In the genomic region with DNA sequence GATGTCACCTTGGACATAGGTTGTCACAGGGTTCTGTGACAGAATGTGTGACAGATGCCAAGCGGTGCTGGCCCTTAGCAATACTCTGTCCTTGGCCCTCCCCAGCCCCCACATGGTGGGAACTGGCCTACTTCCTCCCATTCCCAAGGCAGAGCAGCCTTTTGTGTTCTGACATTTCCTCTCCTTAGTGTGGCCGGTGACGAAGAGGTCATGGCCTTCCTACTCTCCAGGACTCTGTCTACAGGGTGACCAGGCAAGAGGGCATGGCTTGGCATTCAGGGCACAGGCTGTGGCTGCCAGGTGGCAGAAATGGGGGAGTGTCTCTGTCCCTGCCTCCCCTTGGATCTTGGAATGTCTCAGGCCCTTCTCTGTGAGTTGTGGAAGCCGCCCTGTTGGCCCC, we compare ENCODE assay signal across 12 mouse cellular contexts. TPM values are rescaled to one million over a fixed set of nuclear protein-coding genes. Genes with fewer than 3 reads are reported as not detected.
DNase-seq lines count a peak whose midpoint lies in the region; ATAC-seq and TF ChIP-seq lines count a peak whose summit lies in the region.
"Had no signal": no experiment of that assay in that cellular context is flagged by ENCODE, and none has a peak within 500 bp of the region (broad histone marks: within the 10 kb centered on the region; RNA-seq: fewer than 3 reads in every experiment).

No protein-coding gene starts in this region.

- DNase-seq in kidney, adult 2 months: peak; percentile 69
- no peak for DNase-seq in kidney, adult 9 months
- peak; percentile 49 for DNase-seq in adrenal gland, postnatal 25 days
- DNase-seq in embryonic facial prominence, embryonic 11.5 days (ENCODE audit: low spot score): no peak
- DNase-seq in yolk sac, embryonic 10.5 days (ENCODE audit: low spot score): no peak
- no peak for DNase-seq in right cerebral cortex, postnatal 14 days

- no peak overlapping the region for H3K9ac ChIP-seq in embryonic facial prominence, embryonic 11.5 days (replicated peaks; ENCODE audit: low read length)
- H3K9ac ChIP-seq in limb, embryonic 12.5 days (replicated peaks): peak overlapping the region; percentile 23; the same call in 1 of the 2 replicates
- H3K9ac ChIP-seq: forebrain, embryonic 12.5 days had no signal

- no peak for TF ChIP-seq CTCF in kidney, adult 2 months (conservative IDR thresholded peaks at IDR 0.05; ENCODE audit: insufficient read depth, insufficient read length, low read depth, low read length)

- no peak for TF ChIP-seq POLR2A in kidney, adult 2 months (IDR thresholded peaks at IDR 0.05; ENCODE audit: low read depth, low read length)

- H3K9me3 ChIP-seq in embryonic facial prominence, embryonic 11.5 days (replicated peaks; ENCODE audit: control insufficient read depth, low read length): no peaks in the 10 kb centered on the region
- H3K9me3 ChIP-seq in limb, embryonic 12.5 days: no peaks in the 10 kb centered on the region
- H3K9me3 ChIP-seq: forebrain, embryonic 12.5 days had no signal

- WGBS in kidney, adult 2 months: 77% methylated on average over 4 of the region's 4 CpGs
- 56% methylated on average over 4 of the region's 4 CpGs for WGBS in embryonic facial prominence, embryonic 11.5 days
- WGBS in limb, embryonic 12.5 days: 83% methylated on average over 4 of the region's 4 CpGs

- no peak overlapping the region for H3K4me3 ChIP-seq in kidney, adult 2 months (ENCODE audit: insufficient read depth, low read depth, low read length)
- H3K4me3 ChIP-seq in embryonic facial prominence, embryonic 11.5 days (ENCODE audit: low read depth, low read length): no peak overlapping the region
- no peak overlapping the region for H3K4me3 ChIP-seq in limb, embryonic 12.5 days (replicated peaks)
- H3K4me3 ChIP-seq: forebrain, embryonic 12.5 days had no signal

- no peaks in the 10 kb centered on the region for H3K36me3 ChIP-seq in kidney, adult 2 months (ENCODE audit: control insufficient read depth, insufficient read depth, low read length)
- no peaks in the 10 kb centered on the region for H3K36me3 ChIP-seq in embryonic facial prominence, embryonic 11.5 days (replicated peaks; ENCODE audit: control insufficient read depth, insufficient read depth, low read depth, low read length)
- no peaks in the 10 kb centered on the region for H3K36me3 ChIP-seq in limb, embryonic 12.5 days
- H3K36me3 ChIP-seq: forebrain, embryonic 12.5 days had no signal

- no peak overlapping the region for H3K27ac ChIP-seq in kidney, adult 2 months (ENCODE audit: insufficient read depth, low read depth, low read length)
- H3K27ac ChIP-seq in embryonic facial prominence, embryonic 11.5 days (replicated peaks; ENCODE audit: low read depth, low read length): 0 out of 2 replicates have a peak overlapping the region, but pooled peaks have one; percentile 13
- no peak overlapping the region for H3K27ac ChIP-seq in limb, embryonic 12.5 days
- H3K27ac ChIP-seq: forebrain, embryonic 12.5 days had no signal

- no peaks in the 10 kb centered on the region for H3K27me3 ChIP-seq in kidney, adult 2 months (replicated peaks; ENCODE audit: control insufficient read depth, insufficient read depth, low read length)
- no peaks in the 10 kb centered on the region for H3K27me3 ChIP-seq in embryonic facial prominence, embryonic 11.5 days (ENCODE audit: control insufficient read depth, insufficient read depth, low read length)
- H3K27me3 ChIP-seq in limb, embryonic 12.5 days: no peaks in the 10 kb centered on the region
- H3K27me3 ChIP-seq: forebrain, embryonic 12.5 days had no signal

- ATAC-seq in embryonic facial prominence, embryonic 11.5 days (replicated peaks; ENCODE audit: insufficient number of reproducible peaks, low FRiP score, low TSS enrichment, low read depth): no peak
- no peak for ATAC-seq in limb, embryonic 12.5 days (ENCODE audit: insufficient number of reproducible peaks, insufficient read depth, low FRiP score, low TSS enrichment, low read depth)
- no peak for ATAC-seq in erythroid progenitor cell, adult 5-6 weeks (replicated peaks; ENCODE audit: low FRiP score, poor library complexity, severe bottlenecking)

- no peak overlapping the region for H3K4me2 ChIP-seq in embryonic facial prominence, embryonic 11.5 days (ENCODE audit: low read depth, low read length)
- H3K4me2 ChIP-seq in limb, embryonic 12.5 days: no peak overlapping the region
- H3K4me2 ChIP-seq: forebrain, embryonic 12.5 days had no signal

- no peaks in the 10 kb centered on the region; the same call in 1 of the 2 replicates for H3K4me1 ChIP-seq in kidney, adult 2 months (ENCODE audit: control insufficient read depth, insufficient read depth, low read length)
- peaks cover 7% of the 10 kb centered on the region; the same call in 1 of the 2 replicates for H3K4me1 ChIP-seq in embryonic facial prominence, embryonic 11.5 days (ENCODE audit: control insufficient read depth, insufficient read depth, low read length)
- H3K4me1 ChIP-seq in limb, embryonic 12.5 days (replicated peaks): peaks cover 38% of the 10 kb centered on the region

RNA-seq across cellular contexts. Expression of a gene that starts 15.6 kb away (rescaled TPM):
- 0.02 and 0.08 TPM in 2 replicates for polyA plus RNA-seq in kidney, adult 2 months (2012; rRNA removed)
- total RNA-seq in adrenal gland, postnatal 25 days (2021): not detected in 2 replicates
- polyA plus RNA-seq in embryonic facial prominence, embryonic 11.5 days (2014; fragmentation: Nextera tagmentation; extraction: Ambion mirVana): not detected in 2 replicates
- polyA plus RNA-seq in limb, embryonic 12.5 days (2016; fragmentation: Nextera tagmentation; extraction: Ambion mirVana): not detected in 2 replicates
- not detected in 2 replicates for total RNA-seq in erythroid progenitor cell, adult 5-6 weeks (2015; ENCODE audit: low replicate concordance)
- not detected in 2 replicates for total RNA-seq in erythroid progenitor cell, adult 5-6 weeks (2017; ENCODE audit: low replicate concordance)
- total RNA-seq: layer of hippocampus, postnatal 25 days; neutrophil, adult 5-6 weeks had no signal
- polyA plus RNA-seq: forebrain, embryonic 12.5 days; heart, embryonic 14.5 days had no signal

RNA-seq across cellular contexts. Expression of a gene that starts 35.3 kb away (rescaled TPM):
- 517 and 605 TPM in 2 replicates for polyA plus RNA-seq in kidney, adult 2 months (2012; rRNA removed)
- total RNA-seq in adrenal gland, postnatal 25 days (2021): 124 and 138 TPM in 2 replicates
- 13.1 and 14.7 TPM in 2 replicates for polyA plus RNA-seq in embryonic facial prominence, embryonic 11.5 days (2014; fragmentation: Nextera tagmentation; extraction: Ambion mirVana)
- 24.3 and 25.3 TPM in 2 replicates for polyA plus RNA-seq in limb, embryonic 12.5 days (2016; fragmentation: Nextera tagmentation; extraction: Ambion mirVana)
- total RNA-seq in erythroid progenitor cell, adult 5-6 weeks (2015; ENCODE audit: low replicate concordance): 1.7 and 1.8 TPM in 2 replicates
- 0.30 and 4.7 TPM in 2 replicates for total RNA-seq in erythroid progenitor cell, adult 5-6 weeks (2017; ENCODE audit: low replicate concordance)

RNA-seq across cellular contexts. Expression of a gene that starts 57.0 kb away (rescaled TPM):
- 3.4 and 3.6 TPM in 2 replicates for polyA plus RNA-seq in kidney, adult 2 months (2012; rRNA removed)
- 14.4 and 15.0 TPM in 2 replicates for total RNA-seq in adrenal gland, postnatal 25 days (2021)
- polyA plus RNA-seq in embryonic facial prominence, embryonic 11.5 days (2014; fragmentation: Nextera tagmentation; extraction: Ambion mirVana): 2.2 and 2.3 TPM in 2 replicates
- 4.1 and 5.9 TPM in 2 replicates for polyA plus RNA-seq in limb, embryonic 12.5 days (2016; fragmentation: Nextera tagmentation; extraction: Ambion mirVana)
- not detected in 2 replicates for total RNA-seq in erythroid progenitor cell, adult 5-6 weeks (2015; ENCODE audit: low replicate concordance)
- 0.39 TPM in 1 of 2 replicates, not detected in the other for total RNA-seq in erythroid progenitor cell, adult 5-6 weeks (2017; ENCODE audit: low replicate concordance)

Comparison
In these comparisons a context has a peak if more than half of its experiments do, and no peak if none do; other contexts are left out.
1. DNase-seq: peak in kidney, adult 2 months (single experiment) and adrenal gland, postnatal 25 days (single experiment); none in kidney, adult 9 months (single experiment), embryonic facial prominence, embryonic 11.5 days (single experiment), yolk sac, embryonic 10.5 days (single experiment) and right cerebral cortex, postnatal 14 days (single experiment).
2. RNA of a gene that starts 35.3 kb away (polyA plus RNA-seq): 517 to 605 TPM in kidney, adult 2 months; 24.3 to 25.3 TPM in limb, embryonic 12.5 days and 13.1 to 14.7 TPM in embryonic facial prominence, embryonic 11.5 days; every median in the first group is over 10 times any median in the second.